Mouse (Mus musculus) lung, adult 18-20 months (tissue): ENCODE data around the gene Tsnaxip1.

Source experiments
- DNase-seq, 2 experiments: peaks; one replicate each; pipeline ENCODE4 v3.0.0; 2022; ENCODE audit warnings: mixed read lengths in 2 of 2

Gene Tsnaxip1

DNA sequence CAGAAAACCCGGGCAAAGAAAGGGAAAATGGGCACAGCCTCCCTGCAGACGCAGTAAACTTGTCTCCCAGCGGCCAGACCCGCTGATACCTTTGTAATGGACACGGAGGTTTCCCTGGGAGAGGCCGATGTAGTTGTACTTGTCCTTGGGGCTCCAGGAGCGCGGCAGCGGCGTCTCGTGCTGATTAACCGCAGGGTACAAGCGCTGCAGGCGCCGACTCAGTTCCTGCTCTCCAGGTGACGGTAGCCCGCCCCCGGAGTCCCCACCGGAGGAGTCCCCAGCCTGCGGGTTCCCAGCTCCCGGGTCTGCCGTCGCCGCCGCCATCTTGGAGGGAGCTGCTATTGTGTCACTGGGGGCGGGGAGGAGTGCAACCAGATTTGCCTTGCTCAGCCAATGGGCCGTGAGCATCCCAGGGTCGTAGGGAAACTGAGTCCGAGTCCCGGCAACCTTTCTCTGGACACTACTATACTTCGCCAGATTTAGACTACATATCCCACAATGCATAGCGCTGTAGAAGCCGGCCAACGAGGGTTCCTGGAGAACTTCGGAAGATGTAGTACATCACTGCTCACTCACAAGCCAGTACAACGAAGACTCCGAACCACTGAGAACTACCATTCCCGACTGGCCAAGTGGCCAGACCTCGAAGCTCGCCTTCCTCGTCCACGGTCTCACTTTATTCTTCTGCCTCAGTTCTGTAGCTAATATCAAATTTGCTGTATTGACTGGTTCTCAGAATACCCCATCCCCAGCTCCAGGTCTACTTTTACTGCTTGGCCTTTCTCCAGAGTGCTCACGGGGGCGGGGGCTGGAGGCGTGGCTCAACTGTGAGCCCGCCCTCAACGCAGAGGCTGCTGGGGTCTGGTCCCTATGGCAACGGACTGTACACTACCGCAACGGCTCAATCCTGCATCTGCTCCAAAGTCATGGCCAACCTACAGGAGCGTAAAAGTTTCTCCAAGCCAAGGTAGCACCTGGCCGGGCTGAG, at the start of gene Tsnaxip1, which contains the start of gene Ranbp10:
TSS of gene Tsnaxip1 (plus strand) at position 871 of the 988 bp plus-strand sequence.
TSS of gene Ranbp10 (minus strand) at position 490 of the 988 bp plus-strand sequence.
- DNase-seq, result peak; percentile 99

DNA sequence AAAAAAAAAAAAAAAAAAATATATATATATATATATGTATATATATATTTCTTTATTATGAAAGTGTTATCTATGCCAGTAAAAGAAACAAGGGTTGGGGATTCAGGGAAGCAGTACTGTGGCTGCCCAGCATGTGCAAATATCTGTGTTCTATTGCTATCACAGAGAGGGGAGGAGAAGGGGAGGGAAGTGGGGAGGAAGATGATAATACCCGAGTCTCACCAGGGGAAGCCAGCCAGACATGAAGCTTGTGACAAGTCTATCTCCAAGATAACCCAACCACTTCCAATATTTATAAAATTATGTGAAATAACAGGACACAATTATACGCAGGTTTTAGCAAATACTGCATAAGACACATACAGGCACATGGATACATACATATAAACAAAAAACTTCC, 49.7 kb upstream of the Tsnaxip1 start:
- no peak for DNase-seq

DNA sequence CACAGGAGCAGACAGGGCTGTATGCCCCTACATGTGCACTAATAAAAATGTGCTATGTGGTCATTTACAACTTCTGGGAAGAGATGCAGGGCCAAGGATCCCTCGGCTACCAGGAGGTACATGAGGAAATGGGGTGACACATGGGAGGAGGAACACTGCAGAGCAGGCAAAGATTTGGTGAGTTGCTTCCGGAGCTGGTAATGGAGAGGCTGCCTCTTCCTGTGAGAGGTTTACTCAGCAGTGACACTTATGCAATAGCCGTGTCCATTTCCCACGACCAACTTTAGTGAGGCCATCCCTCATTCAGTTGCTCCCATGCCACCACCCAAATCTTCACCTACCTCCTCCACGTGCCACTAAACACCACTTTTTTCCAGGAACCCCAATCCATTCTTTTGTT, 47.2 kb upstream of the Tsnaxip1 start:
- no peak for DNase-seq

DNA sequence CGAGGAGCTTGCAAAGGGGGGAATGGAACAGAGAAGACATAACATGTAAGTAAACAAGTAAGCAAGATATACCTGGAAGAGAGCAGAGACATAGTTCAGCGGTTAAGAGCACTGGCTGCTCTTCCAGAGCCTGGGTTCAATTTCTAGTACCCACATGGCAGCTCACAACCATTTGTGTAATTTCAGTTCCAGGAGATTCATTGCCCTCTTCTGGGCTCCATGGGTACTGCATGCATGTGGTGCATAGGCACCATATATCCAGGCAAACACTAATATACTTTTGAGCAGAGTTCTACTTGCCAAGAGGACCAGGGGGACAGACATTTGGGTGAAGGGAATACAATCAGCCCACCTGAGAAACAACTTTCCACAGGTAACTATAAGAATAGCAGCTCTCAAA, 39.3 kb upstream of the Tsnaxip1 start:
- DNase-seq, result peak; percentile 46 to 57

DNA sequence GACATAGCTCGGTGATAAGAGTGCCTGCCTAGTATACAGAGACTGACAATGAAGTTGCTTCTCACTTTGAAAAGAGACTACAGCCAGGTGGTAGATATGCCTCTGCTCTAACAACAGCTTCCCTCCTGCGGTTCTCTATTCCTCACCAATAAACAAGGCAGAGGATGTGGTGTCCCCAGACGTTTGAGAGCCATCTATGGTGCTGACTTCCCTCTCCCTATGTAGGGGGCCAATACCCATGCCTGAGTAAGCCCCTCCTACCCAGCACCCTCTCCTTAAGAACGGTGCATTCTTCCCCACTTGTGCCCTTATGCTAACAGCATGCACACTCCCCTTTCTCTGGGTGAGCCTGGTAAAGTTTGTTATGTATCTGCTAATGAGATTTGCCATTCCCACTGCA, 38.6 kb upstream of the Tsnaxip1 start:
- no peak for DNase-seq

DNA sequence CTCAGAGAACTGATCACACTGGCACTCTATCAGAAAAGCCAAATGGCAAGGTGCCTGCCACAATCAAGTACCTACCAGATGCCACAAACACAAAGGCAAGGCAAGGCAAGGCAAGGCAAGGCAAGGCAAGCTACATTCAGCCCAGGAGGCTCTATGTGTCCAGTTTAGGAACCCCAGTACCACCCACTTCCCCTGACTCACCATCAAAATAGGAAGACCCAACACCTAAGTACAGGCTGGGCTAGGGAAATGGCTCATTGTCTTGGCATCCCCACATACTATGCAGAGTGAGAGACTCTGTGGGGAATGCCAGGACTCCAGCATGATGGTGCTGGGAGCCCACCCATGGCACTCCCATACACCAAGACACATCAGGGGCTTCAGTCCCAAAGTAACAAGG, 37.9 kb upstream of the Tsnaxip1 start:
- no peak for DNase-seq

DNA sequence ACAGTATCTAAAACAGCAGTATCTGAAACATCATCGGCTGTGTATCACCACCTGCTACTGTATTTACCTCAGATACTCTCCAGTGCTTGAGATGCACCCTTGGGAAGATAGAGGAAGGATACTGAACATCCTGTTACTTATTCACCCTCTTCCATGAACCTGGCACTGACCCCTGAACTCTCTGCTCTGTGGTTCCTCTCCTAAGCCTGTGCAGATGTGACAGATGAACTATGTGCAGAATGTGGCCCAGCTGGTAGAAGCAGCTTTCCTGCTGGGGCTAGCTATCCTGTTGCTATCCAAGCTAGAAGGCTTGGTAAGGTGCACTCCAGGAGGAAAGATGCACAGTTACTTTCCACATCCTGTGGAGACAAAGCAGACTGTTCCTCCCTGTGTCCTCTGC, 34.2 kb upstream of the Tsnaxip1 start:
- no peak for DNase-seq

DNA sequence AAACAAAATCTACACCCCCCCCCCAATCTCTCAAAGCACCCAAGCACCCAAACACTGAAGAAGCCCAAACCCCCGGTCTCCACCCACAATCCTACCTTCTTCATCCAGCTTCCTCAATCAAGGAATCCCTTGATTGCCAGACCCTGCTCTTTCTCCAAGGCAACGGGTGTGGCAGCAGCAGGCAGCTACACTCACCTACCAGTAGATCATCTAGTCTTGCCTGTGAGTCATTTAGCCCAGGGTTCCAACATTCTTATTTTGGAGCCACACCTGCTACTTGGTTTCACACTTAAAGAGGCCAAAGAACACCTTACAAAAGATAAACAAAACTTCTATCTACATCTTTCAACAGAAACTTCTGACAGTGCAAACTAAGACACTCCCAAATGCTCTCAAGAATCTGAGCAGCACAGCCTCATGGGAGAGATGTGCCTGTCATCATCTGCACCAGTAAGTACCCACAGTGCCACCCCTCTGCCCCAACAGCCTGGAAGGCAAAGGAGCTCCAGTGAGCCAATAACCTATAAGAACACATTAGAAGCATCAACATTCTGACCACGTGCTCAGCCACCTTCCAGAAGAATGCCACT, 33.4 kb upstream of the Tsnaxip1 start:
- peak in 1 of 2 experiments; percentile 64 for DNase-seq

DNA sequence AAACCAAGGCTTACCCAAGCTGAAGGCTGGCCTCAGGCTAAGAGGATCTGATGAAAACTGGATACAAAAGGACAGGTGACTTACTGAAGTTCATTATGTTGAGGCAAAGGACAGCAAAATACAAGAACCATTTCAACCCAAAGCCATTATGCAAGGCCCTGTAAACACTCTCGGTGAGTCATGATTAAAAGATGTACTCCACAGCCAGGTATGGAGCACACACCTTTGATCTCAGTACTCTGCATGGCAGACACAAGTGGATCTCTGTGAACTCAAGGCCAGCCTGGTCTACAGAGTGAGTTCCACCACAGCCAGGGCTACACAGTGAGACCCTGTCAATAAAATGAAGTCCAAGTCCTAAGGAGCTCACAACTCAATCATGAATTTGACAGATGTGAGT, 31.7 kb upstream of the Tsnaxip1 start:
- DNase-seq, result peak; percentile 20 to 57

DNA sequence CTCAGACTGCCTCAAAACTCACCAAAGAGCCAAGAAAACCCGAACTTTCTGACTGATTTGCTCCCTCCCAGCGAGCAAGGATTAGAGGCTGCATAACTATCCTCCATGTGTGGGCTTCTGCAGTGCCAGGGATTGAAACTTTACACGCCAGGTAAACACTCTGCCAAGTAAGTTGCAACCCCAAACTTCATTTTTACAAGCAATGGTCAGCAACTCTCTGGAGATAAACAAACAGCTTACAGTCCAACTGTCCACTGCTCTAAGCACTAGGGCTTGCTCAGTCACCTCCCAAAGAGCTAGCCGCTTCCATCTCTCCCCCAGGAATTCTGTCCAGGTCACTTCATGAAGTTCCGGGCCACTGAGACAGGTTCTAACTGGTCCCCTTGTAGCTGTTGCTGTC, 29.1 kb upstream of the Tsnaxip1 start:
- DNase-seq, result no peak

DNA sequence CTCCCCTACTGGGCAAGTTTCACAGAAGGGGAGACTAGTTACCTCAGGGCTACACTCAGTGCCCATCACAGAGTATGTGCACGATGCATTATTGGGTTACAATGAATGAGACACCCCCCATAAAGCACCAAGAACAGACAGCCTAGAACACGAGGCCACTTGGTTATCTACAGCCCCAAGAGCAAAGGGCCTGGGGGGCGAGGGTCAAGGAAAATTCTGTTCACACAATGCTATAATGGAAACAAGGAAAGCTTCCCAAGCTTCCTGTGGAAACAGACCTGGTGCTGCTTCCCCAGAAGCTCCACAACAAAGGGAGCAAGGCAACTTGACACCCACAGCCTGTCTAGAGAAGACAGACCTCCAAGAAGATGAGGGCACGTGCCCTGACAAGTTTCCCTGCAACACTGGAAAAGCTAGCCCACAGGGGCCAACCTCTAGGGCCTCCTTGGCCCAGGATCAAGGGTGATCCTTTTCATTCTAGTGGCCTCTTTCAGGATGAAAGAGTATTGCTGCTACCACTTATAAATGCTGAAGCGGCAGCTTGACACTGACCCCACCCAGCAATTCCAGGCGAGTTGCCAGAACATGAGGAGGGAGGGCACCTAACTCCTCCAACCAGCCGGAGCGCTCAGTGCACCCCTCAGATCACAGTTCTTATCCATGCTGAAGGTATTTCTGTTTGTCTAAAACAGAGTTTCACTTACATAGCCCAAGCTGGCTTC, 28.3 kb upstream of the Tsnaxip1 start:
- DNase-seq, result peak; percentile 91 to 94

DNA sequence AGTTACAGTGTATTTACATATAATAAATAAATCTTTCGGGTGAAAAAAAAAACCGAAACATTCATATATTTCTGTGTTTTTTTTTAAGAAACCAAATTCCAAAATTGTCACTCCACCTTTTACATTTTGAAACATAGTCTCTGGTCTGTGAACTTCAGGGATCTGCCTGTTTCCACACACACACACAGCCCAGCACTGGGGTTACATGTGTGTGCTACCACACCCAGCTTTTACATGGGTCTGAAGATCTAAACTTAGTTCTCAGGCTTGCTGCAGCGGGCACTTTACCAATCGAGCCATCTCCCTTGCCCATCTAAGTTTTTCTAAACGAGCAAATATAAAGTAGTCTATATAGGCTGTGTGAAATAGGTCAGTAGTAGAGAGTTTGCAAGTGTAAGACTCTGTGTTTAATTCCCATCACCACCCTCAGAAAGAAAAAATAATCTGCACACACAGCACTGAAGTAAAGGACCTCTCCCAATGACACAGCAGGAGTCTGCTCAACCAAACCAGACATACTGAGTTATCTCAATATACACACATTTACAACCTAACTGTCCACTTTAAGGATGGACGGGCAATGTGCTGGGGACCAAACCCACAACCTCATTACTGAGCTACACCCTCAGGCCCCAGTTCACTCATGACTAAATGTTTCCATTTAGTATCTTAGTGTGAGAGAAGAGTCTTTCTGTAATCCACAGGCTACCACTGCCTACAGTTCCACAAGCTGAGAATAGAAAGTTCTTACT, 26.2 kb upstream of the Tsnaxip1 start:
- no peak for DNase-seq

DNA sequence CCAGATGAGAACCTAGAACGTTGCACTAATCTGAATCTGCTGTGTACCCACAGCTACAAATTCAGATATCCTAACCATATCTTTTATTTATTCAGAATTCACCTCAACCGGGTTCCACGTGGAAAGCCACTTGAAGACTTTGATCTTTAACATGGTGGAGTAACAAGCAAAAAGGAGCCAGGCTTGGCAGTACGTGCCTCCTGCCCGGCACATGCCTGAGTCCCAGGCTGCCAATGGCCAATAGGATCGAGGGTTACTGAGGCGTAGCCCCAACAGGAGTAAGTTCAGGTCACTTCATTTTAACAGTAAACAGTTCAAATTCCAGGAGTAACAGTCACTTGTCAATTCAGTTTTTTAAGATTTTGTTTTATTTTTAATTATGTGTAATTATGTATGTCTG, 22.7 kb upstream of the Tsnaxip1 start:
- no peak for DNase-seq

DNA sequence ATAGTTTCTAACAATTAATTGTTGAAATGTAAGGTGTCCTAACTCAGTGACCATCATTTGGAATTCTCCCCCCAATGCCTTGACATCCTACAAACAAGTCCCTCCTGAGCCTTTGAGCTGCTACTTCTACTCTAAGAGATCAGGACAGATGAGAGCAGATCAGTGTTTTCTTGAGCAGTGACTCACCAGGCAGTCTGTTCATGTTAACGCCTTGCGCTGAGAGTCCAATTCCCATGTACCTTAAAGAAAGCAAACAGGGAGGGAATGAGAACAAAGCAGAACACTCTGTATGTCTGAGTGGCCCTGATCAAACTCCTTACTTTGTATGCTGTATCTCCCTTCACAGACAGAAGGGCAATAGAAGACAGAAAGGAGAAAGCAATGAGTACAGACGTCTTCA, 22.2 kb upstream of the Tsnaxip1 start:
- DNase-seq, result no peak

DNA sequence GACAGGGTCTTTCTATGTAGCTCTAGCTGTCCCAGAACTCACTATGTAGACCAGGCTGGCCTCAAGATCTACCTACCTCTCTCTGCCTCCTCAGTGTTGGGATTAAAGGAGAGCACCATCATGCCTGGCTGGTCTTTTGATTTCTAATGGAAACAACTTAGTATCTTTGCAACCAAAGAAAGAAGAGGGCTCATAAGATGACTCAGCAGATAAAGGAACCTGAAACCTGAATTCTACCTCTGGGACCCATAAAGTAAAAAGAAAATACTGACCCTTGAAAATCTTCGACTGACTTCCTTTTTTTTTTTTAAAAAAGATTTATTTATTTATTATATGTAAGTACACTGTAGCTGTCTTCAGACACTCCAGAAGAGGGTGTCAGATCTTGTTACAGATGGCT, 21.6 kb upstream of the Tsnaxip1 start:
- no peak for DNase-seq

DNA sequence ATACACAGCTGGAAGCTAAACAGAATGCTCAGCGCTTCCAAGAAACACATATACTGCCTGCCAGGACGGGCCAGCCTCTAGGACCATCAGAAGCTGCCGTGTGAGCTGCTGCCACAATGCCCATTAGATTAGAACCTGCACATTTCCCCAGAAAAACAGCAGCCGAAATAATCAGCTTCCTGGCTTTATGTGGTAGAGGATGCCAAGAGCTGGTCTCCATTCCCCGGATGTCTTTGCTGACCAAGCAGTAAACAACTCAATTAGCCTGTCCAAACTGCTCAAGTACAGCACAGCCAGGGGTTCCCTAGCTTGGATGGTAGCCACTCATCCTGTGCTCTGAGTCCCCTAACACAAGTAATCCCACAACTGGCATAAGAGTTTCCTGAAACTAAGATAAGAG, 19.8 kb upstream of the Tsnaxip1 start:
- no peak for DNase-seq

DNA sequence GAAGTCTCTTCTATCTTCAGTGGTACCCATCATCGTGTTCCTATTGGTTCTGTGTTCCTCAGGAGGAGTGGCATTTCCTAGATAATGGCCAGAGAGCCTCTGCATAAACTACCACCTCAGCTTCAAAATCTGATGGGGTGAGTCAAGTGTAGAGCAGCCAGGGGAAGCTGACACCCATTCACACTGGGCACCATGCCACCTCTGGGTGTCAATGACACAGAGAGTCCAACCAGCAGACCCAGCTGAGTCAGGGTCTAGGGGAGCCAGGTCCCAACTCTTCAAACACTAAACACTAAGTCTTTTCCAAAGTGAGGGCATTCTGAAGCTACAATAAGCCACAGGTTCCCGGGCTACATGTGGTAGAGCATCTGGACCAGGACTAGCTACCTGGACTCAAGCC, 19.1 kb upstream of the Tsnaxip1 start:
- peak in 1 of 2 experiments; percentile 48 for DNase-seq

DNA sequence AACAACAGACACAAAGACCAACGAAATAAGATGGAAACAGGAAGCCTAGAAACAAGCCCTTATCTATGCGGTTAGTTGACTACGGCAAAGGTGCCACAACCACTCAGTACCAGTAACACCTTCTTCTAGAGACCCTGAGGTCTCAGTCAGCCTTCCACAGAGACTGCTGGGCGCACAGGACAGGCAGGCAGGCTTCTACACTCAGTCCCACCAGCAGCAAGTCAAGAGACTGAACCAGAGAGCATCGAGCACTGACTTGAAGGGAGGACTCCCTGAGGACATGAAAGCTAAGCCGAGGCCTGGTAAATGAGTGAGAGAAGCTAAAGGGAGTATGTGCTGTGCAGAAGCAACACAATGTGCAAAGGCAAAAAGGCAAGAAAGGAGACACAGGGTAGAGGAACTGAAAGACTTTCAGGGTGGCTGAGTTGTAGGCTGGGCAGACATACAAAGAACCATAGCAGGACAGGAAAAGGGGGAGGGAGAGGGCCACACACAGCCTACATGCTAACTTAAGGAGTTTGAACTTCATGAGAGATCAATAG, 17.2 kb upstream of the Tsnaxip1 start:
- DNase-seq, result no peak

DNA sequence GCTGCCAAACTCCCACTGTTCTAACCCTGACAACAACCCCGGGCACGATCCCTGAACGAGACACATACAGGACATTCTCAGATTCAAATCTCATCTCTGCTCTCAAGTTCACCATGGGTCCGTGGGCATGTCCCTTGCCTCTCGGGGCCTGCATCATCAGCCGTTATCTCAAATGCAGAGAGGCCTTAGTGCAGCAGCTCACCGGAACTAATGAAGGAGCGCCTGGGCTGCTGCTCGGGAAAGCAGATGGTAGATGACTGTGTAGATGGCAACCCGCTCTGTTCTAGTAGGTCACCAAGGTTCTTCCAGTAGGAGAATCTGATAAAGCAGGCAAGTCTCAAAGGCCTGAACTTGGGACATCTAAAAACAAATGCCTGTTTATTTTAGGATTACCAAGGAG, 16.5 kb upstream of the Tsnaxip1 start:
- DNase-seq, result no peak

DNA sequence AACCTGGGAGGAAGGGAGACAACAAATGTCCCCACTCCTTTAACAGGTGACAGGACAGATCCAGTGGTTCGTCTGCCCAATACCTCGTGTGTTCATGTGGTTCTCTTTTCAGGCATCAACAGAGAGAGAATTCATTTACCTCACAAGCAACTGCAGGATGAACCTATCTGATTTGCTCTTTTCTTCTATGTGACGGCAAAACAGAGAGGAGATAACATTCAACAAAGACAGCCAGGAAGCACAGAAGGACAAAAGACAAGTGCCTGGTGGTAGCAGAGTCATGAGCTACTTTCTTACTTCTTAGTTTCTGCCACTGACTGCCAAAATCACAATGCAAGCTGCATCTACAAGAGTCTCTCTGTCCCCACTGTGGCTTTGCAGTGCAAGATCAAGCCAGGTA, 16.0 kb upstream of the Tsnaxip1 start:
- DNase-seq, result no peak

DNA sequence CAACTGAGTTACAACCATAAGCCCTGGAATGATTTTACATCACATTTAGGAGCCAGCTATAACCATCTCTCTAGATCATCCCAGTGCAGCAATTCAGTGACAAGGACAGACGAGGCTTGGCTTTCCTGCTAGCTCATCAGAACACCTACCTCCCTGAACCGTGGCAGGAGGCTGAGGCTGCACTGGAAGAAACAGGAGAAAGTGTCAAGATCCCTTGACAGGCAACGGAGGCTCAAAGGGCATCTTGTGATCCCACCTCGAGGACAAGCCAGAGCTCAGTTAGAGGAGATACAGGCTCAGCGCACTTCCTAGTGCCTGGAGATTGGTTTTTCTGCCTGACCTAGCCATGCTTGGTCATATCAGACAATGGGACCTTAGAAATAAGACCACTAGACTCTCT, 15.0 kb upstream of the Tsnaxip1 start:
- DNase-seq, result no peak

DNA sequence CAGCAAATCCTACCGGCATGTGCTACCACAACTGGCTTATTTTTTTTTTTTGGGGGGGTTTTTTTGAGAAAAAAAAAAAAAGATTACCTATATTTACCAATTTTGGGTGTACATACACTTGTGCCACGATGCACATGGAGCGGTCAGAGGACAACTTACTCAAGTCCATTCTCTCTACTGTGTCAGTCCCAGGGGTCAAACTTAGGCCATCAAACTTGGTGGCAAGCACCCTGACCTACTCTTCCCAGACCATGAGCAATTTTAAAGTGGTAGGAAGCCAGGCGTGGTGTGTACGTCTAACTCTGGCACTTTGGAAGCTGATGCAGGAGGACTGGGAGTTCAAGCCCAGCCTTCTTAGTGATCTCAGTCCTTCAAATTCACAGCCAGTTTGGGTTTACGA, 14.3 kb upstream of the Tsnaxip1 start:
- DNase-seq, result no peak
